Mouse (Mus musculus) c-Kit-negative CD71-positive TER-119-positive erythroid progenitor cells, embryonic 14.5 days (primary cell): ENCODE data around the gene Them7.

Source experiments
- DNase-seq: peaks from one replicate; pipeline ENCODE4 v3.0.0-alpha.2; 2013; ENCODE audit warnings: low read depth, low spot score

Gene Them7

DNA sequence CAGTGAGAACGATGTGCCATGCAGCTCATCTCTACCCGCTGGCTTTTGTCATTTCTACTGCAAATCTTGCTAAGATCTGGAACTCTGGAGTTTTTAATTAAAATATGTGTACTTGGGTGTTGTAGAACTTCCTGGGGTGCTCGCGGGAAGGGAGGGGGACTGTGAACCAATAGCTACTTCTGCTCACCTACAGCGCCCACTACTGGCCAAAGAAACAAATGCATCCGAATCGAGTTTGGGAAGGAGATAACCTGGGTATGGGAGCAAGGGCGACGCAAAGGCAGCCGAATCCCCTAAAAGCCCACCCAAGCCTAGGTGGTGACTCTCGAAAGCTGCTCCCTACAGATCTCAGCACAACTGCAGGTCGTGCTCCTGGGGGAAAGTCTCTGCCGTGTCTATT is 87.3 kb downstream of the Them7 start:
- DNase-seq = no peak

GRCm38 (mm10) chr2:105311991-105312390 is 87.9 kb downstream of the Them7 start:
- no peak for DNase-seq

- no peak for DNase-seq
Measured at GRCm38 (mm10) chr2:105313077-105313476, 89.0 kb downstream of the Them7 start.

DNA sequence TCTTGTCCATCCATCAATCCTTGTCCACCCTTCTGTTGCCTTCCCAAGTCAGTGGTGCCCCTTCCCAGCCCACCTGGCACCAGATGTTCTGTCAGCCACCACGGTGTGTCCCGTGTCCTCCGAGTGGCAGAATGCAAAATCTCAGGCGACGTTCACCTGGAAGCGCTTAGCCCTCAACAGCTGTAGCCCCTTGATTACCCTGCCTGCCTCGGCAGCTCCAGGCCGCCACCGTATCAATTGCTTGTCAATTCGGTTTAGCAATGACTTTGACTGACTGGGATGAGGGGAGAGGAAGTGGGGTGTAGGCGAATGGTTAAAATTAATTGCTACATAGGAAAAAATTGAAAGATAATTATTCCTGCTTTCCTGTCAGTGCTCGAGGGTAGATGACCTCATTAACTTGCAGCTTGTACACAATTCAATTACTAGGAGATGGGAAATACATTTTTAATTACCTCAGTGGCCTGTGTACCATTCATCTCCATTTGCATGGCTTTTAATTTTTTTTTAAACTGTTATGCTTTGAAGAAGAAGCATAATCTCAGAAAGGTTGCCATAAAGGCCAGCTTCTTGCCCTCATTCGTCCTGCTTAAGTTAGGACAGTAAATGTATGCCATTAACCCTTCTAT is 93.5 kb downstream of the Them7 start:
- DNase-seq = no peak

DNA sequence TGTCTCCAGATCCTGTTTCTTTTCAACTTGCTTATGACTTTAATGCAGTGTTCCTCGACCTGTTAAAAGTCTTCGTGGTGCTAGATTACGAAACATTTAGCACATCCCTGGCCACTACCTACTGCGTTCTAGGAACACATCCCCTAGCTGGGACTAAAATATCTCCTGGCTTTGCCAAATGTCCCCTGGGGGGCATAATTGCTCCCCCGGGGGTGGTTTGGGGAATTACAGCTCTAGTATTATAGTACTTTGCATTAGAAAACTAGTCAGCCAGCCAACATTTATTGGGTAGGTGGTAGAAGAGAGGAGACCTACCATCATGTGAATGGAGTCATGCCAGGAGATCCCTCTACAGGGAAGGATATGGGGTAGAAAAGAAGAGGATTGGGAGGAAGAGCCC is 101.9 kb downstream of the Them7 start:
- DNase-seq = no peak

DNA sequence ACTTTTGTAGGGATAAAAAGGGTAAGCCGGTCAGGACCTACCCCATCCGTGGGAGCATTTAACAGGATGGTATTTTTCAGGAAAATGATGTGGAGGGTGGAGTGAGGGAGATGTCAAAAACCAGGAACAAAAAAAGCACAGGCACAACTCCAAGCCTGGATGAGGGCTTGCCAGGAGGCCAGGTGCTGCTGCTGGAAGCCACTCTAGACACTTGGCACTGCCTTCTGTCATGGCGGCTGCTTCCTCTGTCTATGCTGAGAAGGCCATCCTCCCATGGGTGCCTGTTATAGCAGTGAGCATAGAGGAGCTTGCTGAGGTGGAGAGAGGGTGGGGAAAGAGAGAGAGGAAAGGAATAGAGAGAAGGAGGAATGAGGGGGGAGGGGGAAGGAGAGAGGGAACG is 105.9 kb downstream of the Them7 start:
- no peak for DNase-seq

DNA sequence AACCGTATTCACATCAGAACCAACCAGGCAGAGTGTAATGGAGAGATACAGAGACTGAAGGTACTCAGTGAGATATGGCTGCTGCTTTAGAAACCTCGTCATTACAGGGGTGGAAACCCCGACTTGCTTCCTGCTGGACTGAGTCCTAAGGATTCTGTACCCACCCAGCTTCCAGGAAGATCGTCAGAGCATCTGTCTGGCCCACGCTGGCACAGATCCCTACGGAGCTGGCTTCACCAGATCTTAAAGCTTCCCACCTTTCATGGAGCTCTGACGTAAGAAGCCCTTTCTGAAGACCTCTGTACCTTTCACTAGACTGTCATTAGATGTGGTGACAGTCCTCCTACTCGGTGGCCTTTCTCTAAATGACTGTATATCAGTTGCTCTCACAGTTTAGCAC is 109.0 kb downstream of the Them7 start:
- DNase-seq = no peak

- DNase-seq = peak; percentile 12
Measured at GRCm38 (mm10) chr2:105333976-105334713, 110.0 kb downstream of the Them7 start.

DNA sequence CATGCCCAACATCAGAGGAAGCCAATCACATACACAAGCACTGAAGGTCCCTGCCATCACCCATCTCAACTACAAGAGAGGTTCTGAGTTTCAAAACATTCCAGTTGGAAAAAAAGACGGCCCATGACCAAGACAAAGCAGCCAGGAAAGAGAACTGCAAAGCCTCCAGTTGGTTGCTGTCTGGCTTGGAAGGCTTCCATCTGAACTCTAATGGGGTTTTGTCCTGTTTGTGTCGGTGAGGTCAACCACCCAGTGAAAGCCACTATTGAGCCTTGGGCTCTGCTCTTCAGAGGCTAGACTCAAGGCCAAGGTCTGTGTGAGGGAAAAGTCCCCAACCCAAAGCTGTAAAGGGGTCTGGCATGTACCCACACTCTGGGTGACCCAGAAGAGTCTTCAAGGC is 111.5 kb downstream of the Them7 start:
- no peak for DNase-seq

DNA sequence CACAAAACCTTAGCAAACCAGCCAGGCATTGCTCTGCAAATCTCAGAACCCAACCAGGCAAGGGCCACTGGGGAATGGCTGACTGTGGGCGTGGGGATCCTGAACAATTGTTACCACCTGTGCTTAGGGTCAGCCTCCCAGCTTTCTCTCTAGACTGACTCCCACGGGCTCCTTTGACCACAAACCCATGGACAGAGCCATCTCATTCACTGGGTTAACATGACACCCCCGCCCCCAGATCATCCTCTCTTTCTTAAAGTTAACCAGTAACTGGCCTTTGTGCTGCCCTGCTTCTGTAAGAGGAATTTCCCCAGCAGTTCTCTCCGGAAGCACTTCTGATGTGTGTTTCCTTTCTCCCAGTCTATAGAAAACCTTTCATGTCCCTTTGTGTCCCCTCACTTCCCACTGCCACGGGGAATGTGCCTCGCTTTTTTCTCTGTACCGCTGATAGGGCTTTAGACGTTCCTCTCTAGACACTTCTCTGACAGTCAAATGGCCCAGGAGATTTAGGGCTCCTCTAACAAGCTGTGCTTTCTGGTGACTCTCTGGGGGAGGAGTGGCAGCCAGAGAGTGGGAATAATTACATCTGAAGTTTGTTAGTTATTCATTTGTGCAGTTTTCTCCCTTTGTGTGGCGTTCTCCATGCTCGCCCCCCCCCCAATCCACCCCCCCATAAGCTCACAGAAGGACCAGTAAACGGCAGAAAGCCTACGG is 112.4 kb downstream of the Them7 start:
- DNase-seq = no peak

GRCm38 (mm10) chr2:105337171-105337875 is 113.2 kb downstream of the Them7 start:
- no peak for DNase-seq

DNA sequence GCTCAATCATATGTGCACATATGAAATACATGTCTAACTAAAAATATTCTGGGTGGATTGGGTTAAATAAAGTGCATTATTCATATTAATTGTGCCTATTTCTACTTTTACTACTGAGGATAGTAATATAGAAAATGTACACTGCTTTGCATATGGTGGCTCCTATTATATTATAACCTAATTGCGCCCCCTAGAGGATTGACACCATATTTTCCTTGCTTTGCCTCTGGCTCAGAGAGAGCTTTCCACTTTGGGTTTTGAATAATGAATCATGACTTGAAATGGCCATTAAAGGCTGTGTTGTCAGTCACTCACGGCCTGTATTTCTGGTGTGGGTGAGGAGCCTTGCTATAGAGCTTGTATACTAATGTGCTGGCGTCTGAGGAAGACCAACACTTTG is 115.9 kb downstream of the Them7 start:
- no peak for DNase-seq

GRCm38 (mm10) chr2:105348886-105349285 is 124.8 kb downstream of the Them7 start:
- DNase-seq = no peak

DNA sequence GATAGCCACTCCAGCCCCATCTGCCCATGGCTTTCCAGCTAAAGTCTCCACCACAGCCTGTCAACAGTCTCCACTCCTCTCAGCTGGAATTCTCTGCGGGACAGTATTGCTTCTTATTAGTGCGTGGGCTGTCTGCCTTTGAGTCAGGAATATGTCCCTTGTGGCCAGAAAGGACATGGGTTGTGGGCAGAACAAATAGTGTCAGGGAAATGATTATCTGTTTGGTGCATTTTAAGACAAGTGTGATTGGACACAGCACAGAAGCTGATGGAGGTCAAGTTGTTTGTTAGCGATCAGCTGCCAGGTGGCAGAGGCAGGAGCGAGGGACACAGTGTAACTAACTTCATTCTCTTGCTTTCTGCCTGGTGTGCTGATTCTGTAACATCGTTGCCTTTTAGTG is 132.7 kb downstream of the Them7 start:
- DNase-seq = no peak

DNA sequence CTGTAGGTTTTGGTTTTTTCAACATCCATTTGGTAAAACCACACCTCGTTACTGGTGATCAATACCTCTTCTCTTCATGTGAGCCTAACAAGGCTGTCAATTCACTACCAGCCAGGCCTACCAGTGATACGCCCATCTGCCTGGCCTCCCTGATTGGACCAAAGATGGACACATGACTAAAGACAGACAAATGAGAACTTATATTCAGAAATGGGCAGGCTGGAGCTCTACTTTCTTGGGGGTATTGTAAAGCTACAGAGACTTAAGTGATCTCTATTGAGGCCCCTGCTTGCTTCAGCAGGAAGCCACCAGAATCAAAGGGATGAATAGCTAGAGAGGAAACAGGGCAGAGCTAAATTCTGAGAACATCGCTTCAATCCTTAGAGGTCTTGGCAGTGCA is 133.9 kb downstream of the Them7 start:
- DNase-seq = no peak

- DNase-seq = no peak
Measured at GRCm38 (mm10) chr2:105367623-105368022, 143.5 kb downstream of the Them7 start.

DNA sequence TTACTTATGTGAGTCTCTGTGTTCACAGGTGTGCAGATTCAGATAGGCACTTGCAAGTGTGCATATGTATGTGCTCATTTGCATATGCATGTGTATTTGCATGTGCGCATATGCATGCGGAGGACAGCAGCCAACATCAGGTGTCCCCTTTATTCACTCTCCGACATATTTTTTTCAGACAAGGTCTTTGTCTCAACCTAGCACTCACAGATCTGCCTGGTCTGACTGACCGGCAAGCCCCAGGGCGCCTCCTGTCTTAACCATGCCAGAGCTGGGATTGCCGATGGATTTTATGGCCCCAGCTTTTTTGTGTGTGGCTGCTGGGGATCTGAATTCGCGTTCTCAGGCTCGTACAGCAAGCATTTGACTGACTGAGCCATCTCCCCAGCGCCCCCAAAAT is 146.1 kb downstream of the Them7 start:
- no peak for DNase-seq

DNA sequence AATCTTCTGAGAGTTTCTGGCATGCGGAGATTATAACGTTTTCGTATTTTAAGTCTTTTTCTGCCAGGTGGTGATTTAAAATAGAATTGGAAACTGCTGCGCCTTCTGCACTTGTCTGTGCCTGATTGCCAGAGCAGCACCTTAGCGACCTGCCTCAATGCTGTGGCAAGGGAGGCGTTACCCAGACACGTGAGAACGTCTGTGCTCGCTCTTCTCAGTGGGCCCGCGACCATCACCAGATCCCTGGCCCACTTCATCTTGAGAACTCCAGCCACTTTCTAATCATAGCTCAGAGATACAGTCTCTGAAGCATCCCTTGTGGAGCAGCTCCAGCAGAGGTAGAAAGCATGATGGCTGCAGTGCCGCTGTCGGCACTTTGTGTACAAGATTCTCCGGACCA is 146.6 kb downstream of the Them7 start:
- DNase-seq = no peak

DNA sequence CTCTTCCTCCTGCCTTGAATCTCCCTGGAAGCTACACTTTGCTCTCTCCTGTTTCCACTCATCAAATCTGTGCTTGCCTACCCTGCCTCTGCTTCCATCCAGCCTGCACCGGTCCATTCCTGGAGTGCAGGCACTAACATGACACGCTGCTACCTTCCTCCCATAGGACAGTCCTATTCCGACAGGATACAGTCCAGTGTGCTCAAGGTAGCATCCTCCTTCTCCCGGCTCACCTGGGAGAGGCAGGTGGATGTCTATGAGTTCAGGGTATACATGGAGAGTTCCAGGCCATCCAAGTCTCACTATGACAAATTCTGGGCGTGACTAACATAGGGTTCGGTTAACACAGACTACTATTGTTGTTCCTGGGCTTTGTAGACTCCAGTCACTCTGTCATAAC is 148.0 kb downstream of the Them7 start:
- DNase-seq = no peak

DNA sequence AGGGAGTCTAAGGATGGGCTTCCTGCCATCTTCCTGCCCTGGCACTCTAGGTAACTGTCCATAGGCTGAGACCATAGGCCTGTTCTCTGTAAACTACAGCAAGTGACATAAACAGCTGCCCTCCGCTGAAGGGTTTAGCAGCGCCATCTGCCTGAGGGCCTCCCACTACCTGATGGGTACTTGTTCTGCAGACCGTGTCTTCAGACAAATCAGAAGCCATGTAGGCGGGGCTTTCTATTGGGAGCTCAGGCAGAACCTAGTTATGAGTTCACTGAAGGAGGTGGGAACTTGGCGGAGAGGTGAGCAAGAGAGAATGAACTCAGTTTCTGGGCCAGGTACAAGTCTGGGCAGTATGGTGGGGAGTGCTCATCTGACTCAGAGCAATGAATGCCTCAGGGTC is 148.6 kb downstream of the Them7 start:
- no peak for DNase-seq

DNA sequence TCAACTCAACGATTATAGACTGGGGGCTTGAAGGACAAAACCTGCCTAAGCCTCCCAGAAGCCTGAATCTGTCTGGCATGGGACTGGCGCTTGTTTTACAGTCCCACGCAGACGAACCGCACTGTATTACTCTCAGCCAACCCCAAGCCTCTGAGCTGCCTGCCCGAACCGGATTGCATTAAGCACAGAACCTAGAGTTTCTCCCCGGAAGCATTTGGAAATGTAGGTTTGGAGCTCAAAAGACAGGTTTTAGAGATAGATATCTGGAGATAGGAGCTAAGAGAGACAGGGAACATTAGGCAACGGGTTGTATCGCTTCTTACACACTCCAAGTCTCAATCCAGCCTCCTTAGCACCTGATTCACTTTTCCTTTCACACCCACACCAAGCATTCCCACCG is 149.5 kb downstream of the Them7 start:
- DNase-seq = no peak

DNA sequence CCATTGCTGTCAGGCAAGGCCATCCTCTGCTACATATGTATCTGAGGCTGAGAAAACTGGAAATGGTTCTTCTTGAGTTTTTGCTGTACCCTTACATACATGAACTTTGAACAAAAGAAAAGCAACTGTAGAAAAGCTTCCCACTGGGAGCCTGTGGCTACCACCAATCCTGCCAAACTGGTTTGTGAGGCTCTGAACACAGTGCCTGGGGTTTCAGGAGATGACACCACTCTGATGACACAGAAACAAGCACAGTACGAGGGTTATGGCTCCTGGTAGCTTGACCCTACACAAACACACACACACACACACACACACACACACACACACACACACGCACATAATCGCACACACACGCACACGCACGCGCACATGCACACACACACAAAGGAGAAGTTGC is 151.1 kb downstream of the Them7 start:
- no peak for DNase-seq
